Mouse (Mus musculus): ENCODE measurements around the gene Tbc1d24. TPM values are rescaled to one million over a fixed set of nuclear protein-coding genes. Genes with fewer than 3 reads are reported as not detected.

Tbc1d24 gene
- polyA plus RNA-seq, 1 experiment from 2014 or later, result 6.6 TPM

DNA sequence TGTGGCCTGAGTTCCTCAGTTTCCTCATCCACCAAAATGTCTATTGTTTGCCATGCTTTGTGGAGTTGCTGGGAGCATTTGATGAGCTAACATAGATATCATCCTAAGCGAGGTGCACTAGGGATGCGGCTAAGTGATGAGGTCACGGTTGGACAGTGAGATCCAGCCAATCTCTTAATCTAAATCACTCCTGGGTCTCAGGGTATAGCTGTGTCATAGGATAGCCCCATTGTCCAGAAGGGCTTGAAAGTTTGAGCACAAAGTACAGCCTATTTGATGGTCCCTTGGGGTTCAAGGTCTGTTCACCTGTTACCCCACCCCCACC is 4.5 kb upstream of the Tbc1d24 start:
- Histone ChIP-seq H3K36me3 (replicated peaks) (peaks cover 4% of the 10 kb centered on the region), H3K4me3 (replicated peaks) (peak overlapping the region; percentile 80), H3K9ac (peak overlapping the region; percentile 83), H3K27me3 (peaks cover 64% of the 10 kb centered on the region), H3K4me2 (peak overlapping the region; percentile 100), H3K27ac (replicated peaks) (peak overlapping the region; percentile 99), H3K9me3 (replicated peaks) (no peaks in the 10 kb centered on the region), H3K4me1 (replicated peaks) (peaks cover 87% of the 10 kb centered on the region)
- no peak for ATAC-seq (ENCODE audit: insufficient read depth)
- 60% methylated on average over 3 of the region's 3 CpGs for WGBS (ENCODE audit: insufficient replicate concordance)

DNA sequence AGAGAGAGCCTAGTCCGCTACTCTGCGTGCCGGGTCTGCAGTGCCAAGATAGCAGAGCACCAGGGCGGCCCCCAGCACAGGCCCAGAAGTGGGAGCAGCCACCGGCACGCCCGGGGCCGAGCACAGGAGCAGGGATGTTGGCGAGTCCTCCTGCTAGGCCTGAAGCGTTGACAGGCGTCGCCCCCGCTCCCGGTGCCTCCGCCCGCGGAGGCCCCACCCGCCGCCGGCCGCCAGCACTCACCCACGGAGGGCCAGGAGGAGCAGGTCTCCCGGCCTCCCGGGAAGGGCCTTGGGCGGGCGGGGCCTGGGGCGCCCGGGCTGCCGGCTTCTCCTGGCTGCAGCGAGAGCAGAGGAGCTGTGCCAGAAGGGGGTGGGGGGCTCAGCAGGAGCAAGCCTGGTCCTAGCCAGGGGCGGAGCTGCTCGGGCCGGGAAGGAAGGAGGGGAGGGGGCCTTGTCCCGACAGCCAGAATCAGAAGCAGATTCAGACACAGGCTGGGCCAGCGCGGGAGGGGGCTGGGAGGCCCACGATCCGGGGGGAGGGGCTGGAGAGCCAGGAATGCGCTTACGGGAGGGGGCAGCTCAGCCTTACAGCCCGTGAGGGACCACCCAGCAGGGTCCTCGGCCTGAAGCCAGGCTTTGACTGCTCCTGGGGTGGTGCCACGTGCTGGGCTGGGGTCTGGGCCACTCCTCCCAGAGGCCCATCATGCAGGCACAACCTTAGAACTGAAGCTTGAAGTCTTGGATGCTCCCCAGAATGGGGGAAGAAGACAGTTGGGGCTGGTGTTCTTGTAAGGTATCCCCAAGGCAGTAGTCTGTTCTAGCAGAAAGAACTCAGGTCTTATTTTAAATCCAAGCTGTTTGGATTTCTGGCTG is 3.9 kb upstream of the Tbc1d24 start, which contains the start of gene Ntn3:
Ntn3 (minus strand) TSS at position 489 of the 873 bp plus-strand sequence.
- H3K9me3 ChIP-seq (replicated peaks), result no peaks in the 10 kb centered on the region
- peak within 1 kb of the TSS; percentile 83 for H3K9ac ChIP-seq
- peak within 1 kb of the TSS; percentile 100 for H3K4me2 ChIP-seq
- WGBS (ENCODE audit: insufficient replicate concordance), result 2% methylated on average over 42 of the region's 43 CpGs
- H3K27me3 ChIP-seq, result peaks cover 64% of the 10 kb centered on the region
- peaks cover 91% of the 10 kb centered on the region for H3K4me1 ChIP-seq (replicated peaks)
- H3K4me3 ChIP-seq (replicated peaks), result peak within 1 kb of the TSS; percentile 80
- H3K36me3 ChIP-seq (replicated peaks), result no peaks in the 10 kb centered on the region
- H3K27ac ChIP-seq (replicated peaks), result peak within 1 kb of the TSS; percentile 99
- ATAC-seq (ENCODE audit: insufficient read depth), result peak; percentile 85

DNA sequence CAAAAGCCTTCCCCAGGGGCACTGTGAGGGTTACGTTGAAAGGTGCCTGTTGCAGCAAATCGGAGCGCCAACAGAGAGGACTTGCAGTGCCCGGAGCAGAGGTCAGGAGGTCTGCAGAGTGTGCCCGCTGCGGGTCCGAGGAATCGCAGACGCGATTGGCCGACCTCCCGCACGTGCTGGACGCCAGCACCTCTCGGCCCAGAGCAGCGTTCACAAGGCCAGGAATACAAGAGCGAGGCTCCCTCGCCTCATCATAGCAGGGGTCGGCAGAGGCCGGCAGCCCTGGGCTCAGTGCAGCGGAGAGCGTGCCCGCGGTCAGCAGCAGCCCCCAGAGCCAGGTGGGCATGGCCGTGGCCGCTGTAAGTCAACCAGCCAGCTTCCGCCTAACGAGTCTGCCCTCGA is 3.3 kb upstream of the Tbc1d24 start:
- Histone ChIP-seq H3K9me3 (replicated peaks) (no peaks in the 10 kb centered on the region), H3K27ac (replicated peaks) (peak overlapping the region; percentile 99), H3K4me2 (peak overlapping the region; percentile 100), H3K9ac (peak overlapping the region; percentile 83), H3K36me3 (replicated peaks) (no peaks in the 10 kb centered on the region), H3K27me3 (peaks cover 64% of the 10 kb centered on the region), H3K4me3 (replicated peaks) (peak overlapping the region; percentile 80), H3K4me1 (replicated peaks) (peaks cover 97% of the 10 kb centered on the region)
- peak; percentile 2 for ATAC-seq (ENCODE audit: insufficient read depth)
- 6% methylated on average over 29 of the region's 29 CpGs for WGBS (ENCODE audit: insufficient replicate concordance)

DNA sequence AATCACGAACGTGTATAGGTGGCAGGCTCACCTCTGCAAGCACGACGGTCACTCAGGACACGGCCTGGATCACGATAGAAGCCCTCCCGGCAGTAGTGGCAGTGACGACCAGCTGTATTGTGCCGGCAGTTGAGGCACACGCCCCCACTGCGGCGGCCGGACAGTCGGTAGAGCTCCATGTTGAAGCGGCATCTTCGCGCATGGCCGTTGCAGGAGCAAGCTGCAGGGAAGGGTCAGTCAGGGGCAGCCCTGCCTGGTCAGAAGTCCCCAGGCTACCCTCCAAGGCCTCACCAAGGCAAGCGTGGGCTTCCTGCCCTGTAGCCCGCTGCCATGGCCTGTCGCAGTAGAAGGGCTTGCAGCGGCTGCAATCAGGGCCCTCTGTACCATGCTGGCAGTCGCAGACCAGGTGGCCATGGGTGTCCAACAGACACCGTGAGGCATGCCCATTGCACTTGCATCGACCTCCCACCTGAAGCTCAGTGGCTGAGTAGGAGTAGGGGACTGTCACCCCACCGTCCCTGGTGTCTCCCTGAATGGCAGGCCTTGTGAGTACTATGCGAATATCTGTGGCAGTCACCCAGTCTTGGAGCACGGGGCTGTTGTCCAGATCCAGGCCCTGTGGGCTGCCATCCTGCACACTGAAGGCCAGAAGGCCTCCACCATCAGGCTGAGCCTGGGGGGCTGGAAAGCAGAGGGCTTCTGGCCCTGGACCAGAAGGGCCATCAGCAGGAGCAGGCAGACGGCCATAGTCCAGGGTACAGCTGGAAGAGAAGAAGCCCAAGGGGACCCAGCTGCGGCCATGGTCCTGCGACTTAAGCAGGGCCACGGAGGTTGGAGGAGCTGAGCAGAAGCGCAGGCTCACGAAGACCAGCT is 2.6 kb upstream of the Tbc1d24 start:
- ATAC-seq (ENCODE audit: insufficient read depth), result no peak
- peak overlapping the region; percentile 80 for H3K4me3 ChIP-seq (replicated peaks)
- peak overlapping the region; percentile 100 for H3K4me2 ChIP-seq
- H3K9me3 ChIP-seq (replicated peaks), result no peaks in the 10 kb centered on the region
- H3K4me1 ChIP-seq (replicated peaks), result peaks cover 100% of the 10 kb centered on the region
- peak overlapping the region; percentile 99 for H3K27ac ChIP-seq (replicated peaks)
- H3K36me3 ChIP-seq (replicated peaks), result no peaks in the 10 kb centered on the region
- 71% methylated on average over 34 of the region's 34 CpGs for whole genome bisulfite sequencing (ENCODE audit: insufficient replicate concordance)
- H3K9ac ChIP-seq, result peak overlapping the region; percentile 83
- peaks cover 61% of the 10 kb centered on the region for H3K27me3 ChIP-seq

DNA sequence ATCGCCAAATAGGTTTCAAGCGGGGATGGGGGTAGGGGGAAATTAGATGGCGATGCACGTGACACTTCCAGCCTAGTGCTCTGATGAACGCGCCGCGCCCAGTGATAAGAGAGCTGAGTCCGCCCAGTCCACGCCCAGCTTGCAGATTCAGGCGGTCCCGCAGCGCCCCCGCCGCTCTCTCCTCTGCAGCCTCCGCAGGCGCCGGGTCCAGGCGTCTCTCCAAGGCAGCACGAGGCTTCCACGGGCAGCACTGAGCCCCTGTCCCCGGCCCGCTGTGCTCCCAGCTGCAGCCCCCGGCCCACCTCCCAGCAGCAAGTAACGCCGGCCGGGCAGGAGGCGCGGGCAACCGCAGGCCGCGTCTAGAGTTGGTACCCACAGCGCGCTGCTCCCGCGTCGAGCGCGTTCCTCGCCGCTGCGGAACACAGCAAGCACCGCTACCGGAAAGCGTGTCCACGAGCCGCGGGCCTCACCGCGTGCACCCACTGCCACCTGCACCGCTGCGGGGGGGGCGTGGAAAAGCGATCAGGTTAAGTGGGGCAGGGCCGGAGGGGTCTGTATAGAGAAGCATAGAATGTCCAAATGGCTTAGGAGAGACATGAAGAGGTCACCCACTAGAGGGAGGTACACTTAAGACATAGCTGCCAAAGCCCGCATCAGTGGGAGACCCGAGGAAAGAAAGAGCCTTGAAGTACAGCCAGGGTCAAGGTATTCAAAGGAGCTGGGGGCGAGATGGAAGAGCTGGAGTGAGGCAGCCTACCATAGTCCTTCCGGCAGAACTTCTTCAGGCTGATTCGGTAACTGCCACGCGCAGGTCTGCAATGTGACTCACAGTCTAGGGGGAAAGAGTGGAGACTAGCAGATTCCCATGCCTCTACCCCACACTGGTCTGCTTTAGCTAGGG is 1.3 kb upstream of the Tbc1d24 start:
- WGBS (ENCODE audit: insufficient replicate concordance), result 5% methylated on average over 62 of the region's 62 CpGs

DNA sequence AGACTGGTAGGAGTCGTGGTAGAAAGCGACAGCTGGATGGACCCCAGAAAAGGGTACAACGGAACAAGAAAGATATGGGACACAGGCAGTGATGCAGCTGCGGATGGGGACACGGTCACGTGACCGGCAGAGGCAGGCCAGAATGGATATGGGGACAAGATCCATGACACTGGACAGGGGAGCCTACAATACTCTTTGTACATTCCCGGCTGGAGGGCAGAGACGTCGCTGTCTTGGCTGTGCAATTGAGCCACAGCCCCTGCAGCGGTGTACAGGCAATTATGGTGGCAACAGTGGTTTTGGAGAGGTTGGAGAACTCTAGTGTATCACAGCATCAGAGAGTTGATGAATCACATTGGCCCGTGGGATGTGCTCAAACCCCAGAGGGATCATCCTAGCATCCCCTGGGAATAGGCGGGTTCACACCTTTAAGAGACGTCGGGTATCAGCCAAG is 573 bp upstream of the Tbc1d24 start:
- WGBS (ENCODE audit: insufficient replicate concordance), result 4% methylated on average over 15 of the region's 15 CpGs
- peaks cover 10% of the 10 kb centered on the region; the same call in 1 of the 2 replicates for H3K36me3 ChIP-seq (replicated peaks)
- peaks cover 41% of the 10 kb centered on the region for H3K27me3 ChIP-seq
- H3K27ac ChIP-seq (replicated peaks), result peak overlapping the region; percentile 99
- peak overlapping the region; percentile 100 for H3K4me2 ChIP-seq
- peaks cover 100% of the 10 kb centered on the region for H3K4me1 ChIP-seq (replicated peaks)
- H3K9me3 ChIP-seq (replicated peaks), result no peaks in the 10 kb centered on the region
- H3K4me3 ChIP-seq (replicated peaks), result peak overlapping the region; percentile 80
- H3K9ac ChIP-seq, result peak overlapping the region; percentile 86
- ATAC-seq (ENCODE audit: insufficient read depth), result peak; percentile 17

More for the DNA sequence above, 1.3 kb upstream of the Tbc1d24 start:
- Histone ChIP-seq H3K9me3 (replicated peaks) (no peaks in the 10 kb centered on the region), H3K4me2 (peak overlapping the region; percentile 100), H3K27me3 (peaks cover 49% of the 10 kb centered on the region), H3K4me1 (replicated peaks) (peaks cover 100% of the 10 kb centered on the region), H3K27ac (replicated peaks) (peak overlapping the region; percentile 99), H3K36me3 (replicated peaks) (0 out of 2 replicates have a peak, but pooled peaks cover 6% of the 10 kb centered on the region), H3K4me3 (replicated peaks) (peak overlapping the region; percentile 80), H3K9ac (peak overlapping the region; percentile 86)
- peak; percentile 29 for ATAC-seq (ENCODE audit: insufficient read depth)

DNA sequence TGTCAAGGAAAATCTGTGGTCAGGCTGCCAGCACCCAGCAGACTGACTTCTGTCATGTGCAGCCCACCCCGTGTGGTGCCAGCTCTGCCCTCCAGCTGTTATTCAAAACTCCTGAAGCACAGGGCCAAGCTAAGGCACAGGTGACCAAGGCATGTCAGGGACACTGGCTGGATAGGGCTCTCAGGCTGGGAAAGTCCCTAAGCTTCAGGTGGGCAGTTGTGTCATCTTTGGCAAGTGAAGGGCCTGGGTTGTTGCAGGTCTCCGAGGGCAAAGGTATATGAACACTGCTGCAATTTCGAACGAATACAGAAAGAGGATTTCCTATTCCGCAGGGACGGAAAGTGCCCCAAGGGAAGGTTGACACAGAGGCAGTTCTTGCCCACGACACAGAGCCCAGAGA is 516 bp downstream of the Tbc1d24 start:
- Histone ChIP-seq H3K36me3 (replicated peaks) (peaks cover 11% of the 10 kb centered on the region; the same call in 1 of the 2 replicates), H3K27me3 (peaks cover 31% of the 10 kb centered on the region), H3K9ac (peak overlapping the region; percentile 86), H3K4me2 (peak overlapping the region; percentile 100), H3K4me1 (replicated peaks) (peaks cover 100% of the 10 kb centered on the region), H3K9me3 (replicated peaks) (no peaks in the 10 kb centered on the region), H3K4me3 (replicated peaks) (peak overlapping the region; percentile 80), H3K27ac (replicated peaks) (peak overlapping the region; percentile 99)
- no peak for ATAC-seq (ENCODE audit: insufficient read depth)
- 5% methylated on average over 7 of the region's 7 CpGs for WGBS (ENCODE audit: insufficient replicate concordance)

DNA sequence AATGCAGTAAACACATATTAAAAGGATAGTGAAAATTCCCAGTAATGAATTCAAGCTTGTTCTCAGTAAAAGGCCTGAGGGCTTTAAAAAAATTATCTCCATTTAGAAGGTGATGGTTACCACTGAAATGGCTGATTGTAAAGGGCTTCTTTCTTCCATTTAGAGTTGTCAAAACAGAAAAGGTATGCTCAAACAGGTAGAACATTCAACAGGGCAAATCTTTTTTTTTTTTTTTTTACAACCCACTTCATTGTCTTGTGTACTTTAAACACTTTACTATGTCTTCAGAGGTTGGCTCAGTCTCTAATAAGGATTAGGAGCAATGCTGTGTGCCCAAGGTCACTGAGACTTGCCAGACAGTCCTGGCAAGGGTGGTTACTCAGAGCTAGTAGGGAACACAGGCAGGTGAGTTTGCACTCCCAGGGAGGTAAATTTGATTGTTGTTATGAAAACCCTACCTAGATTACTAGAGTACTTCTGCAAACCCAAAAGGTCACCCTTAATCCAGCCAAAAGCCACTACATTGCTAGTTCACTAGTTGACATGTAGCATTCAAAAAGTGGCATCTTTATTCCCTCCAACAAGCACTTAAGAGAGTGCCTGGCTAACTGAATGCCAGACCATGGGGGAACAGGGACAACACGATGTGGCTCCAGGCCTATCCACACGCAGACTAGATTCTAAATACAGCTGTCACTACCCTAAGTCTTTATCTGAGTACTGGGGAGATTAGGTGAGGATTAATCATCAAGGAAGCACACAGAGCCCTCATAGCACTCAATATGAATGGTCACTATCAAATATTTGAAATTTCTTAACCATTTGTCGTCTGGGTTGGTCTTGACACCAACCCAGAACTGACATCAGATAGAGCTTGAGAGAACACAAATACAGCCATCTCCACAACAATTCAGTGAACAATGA is 1.5 kb downstream of the Tbc1d24 start:
- Histone ChIP-seq H3K4me3 (replicated peaks) (peak overlapping the region; percentile 80), H3K4me2 (peak overlapping the region; percentile 100), H3K27ac (replicated peaks) (peak overlapping the region; percentile 99), H3K9me3 (replicated peaks) (no peaks in the 10 kb centered on the region), H3K9ac (peak overlapping the region; percentile 86), H3K4me1 (replicated peaks) (peaks cover 100% of the 10 kb centered on the region), H3K36me3 (replicated peaks) (peaks cover 11% of the 10 kb centered on the region; the same call in 1 of the 2 replicates), H3K27me3 (peaks cover 27% of the 10 kb centered on the region)
- WGBS (ENCODE audit: insufficient replicate concordance), result 26% methylated on average over 3 of the region's 3 CpGs
- ATAC-seq (ENCODE audit: insufficient read depth), result no peak

DNA sequence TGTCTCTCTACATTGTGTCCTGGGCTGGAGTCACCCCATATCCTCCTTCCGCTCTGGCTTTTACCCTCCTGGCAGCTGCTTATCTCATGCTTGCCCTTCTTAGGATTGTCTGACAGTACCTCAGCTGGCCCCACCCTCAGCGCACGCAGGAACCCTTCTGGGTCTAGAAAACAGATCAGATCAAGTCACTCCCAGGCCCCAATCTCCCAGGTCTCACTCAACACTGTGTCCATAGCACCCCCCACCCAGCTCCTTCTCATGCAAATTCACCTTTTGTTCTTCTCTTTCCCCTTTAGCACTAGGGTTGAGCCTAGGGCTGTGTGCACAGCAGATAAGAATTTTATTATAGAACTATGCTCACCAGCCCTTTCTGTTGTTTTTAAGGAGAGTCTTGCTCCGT is 2.3 kb downstream of the Tbc1d24 start:
- Histone ChIP-seq H3K4me3 (replicated peaks) (peak overlapping the region; percentile 80), H3K9ac (peak overlapping the region; percentile 86), H3K36me3 (replicated peaks) (peaks cover 11% of the 10 kb centered on the region; the same call in 1 of the 2 replicates)

More for the DNA sequence above, 2.3 kb downstream of the Tbc1d24 start:
- Histone ChIP-seq H3K4me1 (replicated peaks) (peaks cover 100% of the 10 kb centered on the region), H3K27me3 (peaks cover 20% of the 10 kb centered on the region), H3K9me3 (replicated peaks) (no peaks in the 10 kb centered on the region), H3K27ac (replicated peaks) (peak overlapping the region; percentile 99), H3K4me2 (peak overlapping the region; percentile 100)
- peak; percentile 73 for ATAC-seq (ENCODE audit: insufficient read depth)
- WGBS (ENCODE audit: insufficient replicate concordance), result 26% methylated on average over 4 of the region's 4 CpGs

Measured in liver, embryonic 15.5 days (tissue).